ENCODE assay signal across 23 mouse cellular contexts in the genomic region with DNA sequence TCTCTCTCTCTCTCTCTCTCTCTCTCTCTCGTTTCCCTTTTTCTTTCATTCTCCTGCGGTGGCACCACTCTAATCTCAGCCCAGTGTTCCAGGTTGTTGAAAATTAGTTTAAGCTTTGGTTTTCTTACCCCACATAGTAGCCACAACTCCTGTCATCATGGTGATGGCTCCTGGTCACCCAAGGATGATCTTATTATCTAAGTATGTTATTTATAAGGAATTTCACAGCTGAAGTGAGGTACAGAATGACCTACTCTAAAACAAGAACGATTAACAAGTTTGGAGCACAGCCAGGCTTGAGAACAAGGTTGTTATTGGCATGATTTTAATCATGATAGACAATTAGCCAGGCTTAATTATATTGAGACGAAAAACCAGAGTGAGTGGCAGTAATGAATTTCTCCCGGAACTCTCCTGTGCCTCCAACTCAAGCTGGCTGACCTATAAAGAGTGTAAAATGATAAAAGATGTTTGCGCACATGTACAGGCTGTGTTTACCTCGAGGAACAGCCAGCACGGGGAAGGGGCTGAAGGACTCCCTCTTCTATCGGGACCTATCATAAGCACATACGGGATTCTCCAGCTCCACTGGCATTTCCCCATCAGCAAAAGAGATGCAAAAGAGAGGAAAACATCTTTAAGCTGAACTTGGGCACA.
DNase-seq lines count a peak whose midpoint lies in the region; ATAC-seq and TF ChIP-seq lines count a peak whose summit lies in the region.
"Had no signal": no experiment of that assay in that cellular context is flagged by ENCODE, and none has a peak within 500 bp of the region (broad histone marks: within the 10 kb centered on the region; RNA-seq: fewer than 3 reads in every experiment).

No protein-coding gene starts in this region.

- TF ChIP-seq CTCF in midbrain, postnatal 0 days (IDR thresholded peaks at IDR 0.05): no peak

- H3K27me3 ChIP-seq in forebrain, embryonic 11.5 days (ENCODE audit: control insufficient read depth, insufficient read depth, low read length): no peaks in the 10 kb centered on the region
- no peaks in the 10 kb centered on the region for H3K27me3 ChIP-seq in forebrain, embryonic 10.5 days (ENCODE audit: poor library complexity, severe bottlenecking)
- H3K27me3 ChIP-seq in forebrain, embryonic 14.5 days (replicated peaks; ENCODE audit: control insufficient read depth, insufficient read depth, low read length): no peaks in the 10 kb centered on the region
- H3K27me3 ChIP-seq in midbrain, postnatal 0 days (ENCODE audit: insufficient read depth, low read length): no peaks in the 10 kb centered on the region
- H3K27me3 ChIP-seq in heart, embryonic 12.5 days (replicated peaks): 0 out of 2 replicates have a peak, but pooled peaks cover 4% of the 10 kb centered on the region

- H3K36me3 ChIP-seq in forebrain, embryonic 11.5 days (ENCODE audit: control insufficient read depth, insufficient read depth, low read length): no peaks in the 10 kb centered on the region
- no peaks in the 10 kb centered on the region for H3K36me3 ChIP-seq in forebrain, embryonic 10.5 days (replicated peaks)
- no peaks in the 10 kb centered on the region for H3K36me3 ChIP-seq in forebrain, embryonic 14.5 days (ENCODE audit: control insufficient read depth, insufficient read depth, low read length)
- no peaks in the 10 kb centered on the region for H3K36me3 ChIP-seq in midbrain, postnatal 0 days (ENCODE audit: insufficient read depth, low read length)
- H3K36me3 ChIP-seq in heart, embryonic 12.5 days: no peaks in the 10 kb centered on the region
- H3K36me3 ChIP-seq: limb, embryonic 15.5 days had no signal

- no peak overlapping the region for H3K27ac ChIP-seq in forebrain, embryonic 11.5 days (ENCODE audit: low read depth, low read length)
- no peak overlapping the region for H3K27ac ChIP-seq in forebrain, embryonic 10.5 days
- H3K27ac ChIP-seq in forebrain, embryonic 14.5 days (ENCODE audit: low read depth, low read length): no peak overlapping the region
- no peak overlapping the region for H3K27ac ChIP-seq in midbrain, postnatal 0 days (ENCODE audit: low read depth, low read length)
- H3K27ac ChIP-seq in heart, embryonic 12.5 days (ENCODE audit: poor library complexity, severe bottlenecking): no peak overlapping the region
- H3K27ac ChIP-seq: limb, embryonic 15.5 days; liver, embryonic 14.5 days; stomach, postnatal 0 days had no signal

- H3K4me1 ChIP-seq in forebrain, embryonic 11.5 days (replicated peaks; ENCODE audit: control insufficient read depth, insufficient read depth, low read length): no peaks in the 10 kb centered on the region
- H3K4me1 ChIP-seq in forebrain, embryonic 10.5 days: peaks cover 16% of the 10 kb centered on the region; the same call in 1 of the 2 replicates
- H3K4me1 ChIP-seq in forebrain, embryonic 14.5 days (ENCODE audit: control insufficient read depth, insufficient read depth, low read length): peaks cover 6% of the 10 kb centered on the region; the same call in 1 of the 2 replicates
- H3K4me1 ChIP-seq in midbrain, postnatal 0 days (ENCODE audit: insufficient read depth, low read length): no peaks in the 10 kb centered on the region
- no peaks in the 10 kb centered on the region for H3K4me1 ChIP-seq in heart, embryonic 12.5 days (replicated peaks)
- H3K4me1 ChIP-seq: limb, embryonic 15.5 days had no signal

- 53% methylated on average over 10 of the region's 10 CpGs for WGBS in forebrain, embryonic 11.5 days
- 78% methylated on average over 10 of the region's 10 CpGs for WGBS in forebrain, embryonic 10.5 days
- 10% methylated on average over 10 of the region's 10 CpGs for WGBS in forebrain, embryonic 14.5 days
- 44% methylated on average over 10 of the region's 10 CpGs for WGBS in midbrain, postnatal 0 days
- 73% methylated on average over 10 of the region's 10 CpGs for WGBS in heart, embryonic 12.5 days

- 0 out of 2 replicates have a peak, but pooled peaks have one; percentile 42 for ATAC-seq in forebrain, embryonic 11.5 days (replicated peaks; ENCODE audit: low FRiP score)
- ATAC-seq in forebrain, embryonic 14.5 days: peak; percentile 85
- 0 out of 2 replicates have a peak, but pooled peaks have one; percentile 34 for ATAC-seq in midbrain, postnatal 0 days (ENCODE audit: low FRiP score)
- ATAC-seq in heart, embryonic 12.5 days (ENCODE audit: insufficient number of reproducible peaks, low FRiP score): no peak
- ATAC-seq: intestine, postnatal 0 days had no signal

- H3K4me3 ChIP-seq in forebrain, embryonic 11.5 days (ENCODE audit: low read depth, low read length): no peak overlapping the region
- H3K4me3 ChIP-seq in forebrain, embryonic 10.5 days: no peak overlapping the region
- no peak overlapping the region for H3K4me3 ChIP-seq in forebrain, embryonic 14.5 days (ENCODE audit: low read depth, low read length)
- H3K4me3 ChIP-seq in midbrain, postnatal 0 days (ENCODE audit: low read depth, low read length): no peak overlapping the region
- H3K4me3 ChIP-seq in heart, embryonic 12.5 days: no peak overlapping the region
- H3K4me3 ChIP-seq: limb, embryonic 15.5 days; myocyte had no signal

- H3K9me3 ChIP-seq in forebrain, embryonic 11.5 days (ENCODE audit: control insufficient read depth, low read length): no peaks in the 10 kb centered on the region
- H3K9me3 ChIP-seq in forebrain, embryonic 10.5 days: no peaks in the 10 kb centered on the region
- H3K9me3 ChIP-seq in forebrain, embryonic 14.5 days (replicated peaks; ENCODE audit: control insufficient read depth, low read length): no peaks in the 10 kb centered on the region
- H3K9me3 ChIP-seq in midbrain, postnatal 0 days (ENCODE audit: low read length): no peaks in the 10 kb centered on the region
- no peaks in the 10 kb centered on the region for H3K9me3 ChIP-seq in heart, embryonic 12.5 days (replicated peaks)
- H3K9me3 ChIP-seq: limb, embryonic 15.5 days had no signal

- H3K4me2 ChIP-seq in forebrain, embryonic 11.5 days (ENCODE audit: low read depth, low read length, severe bottlenecking): no peak overlapping the region
- peak overlapping the region; percentile 23; the same call in 1 of the 2 replicates for H3K4me2 ChIP-seq in forebrain, embryonic 14.5 days (ENCODE audit: low read length)
- H3K4me2 ChIP-seq in midbrain, postnatal 0 days (ENCODE audit: low read depth, low read length, poor library complexity, severe bottlenecking): no peak overlapping the region
- H3K4me2 ChIP-seq in heart, embryonic 12.5 days: no peak overlapping the region
- H3K4me2 ChIP-seq: limb, embryonic 15.5 days; lung, embryonic 14.5 days had no signal

- H3K9ac ChIP-seq in forebrain, embryonic 11.5 days (ENCODE audit: low read length): no peak overlapping the region
- H3K9ac ChIP-seq in forebrain, embryonic 14.5 days (ENCODE audit: low read length): no peak overlapping the region
- H3K9ac ChIP-seq in midbrain, postnatal 0 days (replicated peaks; ENCODE audit: low read length, poor library complexity, severe bottlenecking): no peak overlapping the region
- no peak overlapping the region for H3K9ac ChIP-seq in heart, embryonic 12.5 days
- H3K9ac ChIP-seq: limb, embryonic 15.5 days; liver, embryonic 14.5 days; lung, embryonic 14.5 days had no signal

- DNase-seq in forebrain, embryonic 11.5 days (ENCODE audit: low spot score): peak; percentile 46
- DNase-seq in forebrain, embryonic 10.5 days (ENCODE audit: extremely low spot score, low spot score): no peak
- peak; percentile 5 for DNase-seq in MN1 (ENCODE audit: low spot score)
- peak; percentile 92 for DNase-seq in forebrain, embryonic 14.5 days (ENCODE audit: low spot score)
- peak; percentile 59 for DNase-seq in midbrain, postnatal 0 days (ENCODE audit: low spot score)
- DNase-seq in kidney, adult 11 months: no peak
- no peak for DNase-seq in lung, postnatal 10 days
- DNase-seq: adrenal gland, postnatal 14 days; cerebellum, adult 11 months; cerebellum, postnatal 10 days; gastrocnemius, postnatal 25 days; heart, adult 18-20 months; left cerebral cortex, postnatal 4 days; lung, embryonic 14.5 days; lung, postnatal 36 days; thymus, adult 2 months; thymus, postnatal 4 days had no signal

Comparison
In these comparisons a context has a peak if more than half of its experiments do, and no peak if none do; other contexts are left out.
1. DNase-seq: peak in forebrain, embryonic 11.5 days (single experiment), MN1 (single experiment), forebrain, embryonic 14.5 days (single experiment) and midbrain, postnatal 0 days (single experiment); none in forebrain, embryonic 10.5 days (single experiment), kidney, adult 11 months (single experiment) and lung, postnatal 10 days (single experiment).